Mouse (Mus musculus) forebrain, embryonic 13.5 days (tissue): ENCODE data around the gene Fam193a. TPM values are rescaled to one million over a fixed set of nuclear protein-coding genes. Genes with fewer than 3 reads are reported as not detected.
A peak's percentile ranks its signal among the peaks of the same experiment; 100 is the strongest.

Source experiments
- ATAC-seq: fragments of 200-750 bp; cut with Nextera tagmentation; 2 replicates; pipeline ENCODE4 v1.8.0; 2017
- H3K27ac ChIP-seq: fragments of 300-500 bp; sonication (generic); 2 replicates; pipeline ENCODE4 v1.5.1; 2015; ENCODE audit warnings: inconsistent platforms, mild to moderate bottlenecking, moderate library complexity
- H3K27me3 ChIP-seq: fragments of 300-500 bp; sonication (generic); 2 replicates; pipeline ENCODE4 v1.6.1; 2015; ENCODE audit warnings: mild to moderate bottlenecking, inconsistent platforms
- H3K36me3 ChIP-seq: fragments of 300-500 bp; sonication (generic); 2 replicates; pipeline ENCODE4 v1.6.1; 2015; ENCODE audit warnings: mild to moderate bottlenecking, inconsistent platforms; ENCODE audit not compliant: poor library complexity, severe bottlenecking
- H3K4me1 ChIP-seq: fragments of 300-500 bp; sonication (generic); 2 replicates; pipeline ENCODE4 v1.6.1; 2015; ENCODE audit warnings: inconsistent platforms
- H3K4me2 ChIP-seq: fragments of 300-500 bp; sonication (generic); 2 replicates; pipeline ENCODE4 v1.6.1; 2015; ENCODE audit warnings: inconsistent platforms, mild to moderate bottlenecking, moderate library complexity
- H3K4me3 ChIP-seq: fragments of 300-500 bp; sonication (generic); 2 replicates; pipeline ENCODE4 v1.5.1; 2015; ENCODE audit warnings: mild to moderate bottlenecking, inconsistent platforms
- H3K9ac ChIP-seq: fragments of 300-500 bp; sonication (generic); 2 replicates; pipeline ENCODE4 v1.6.1; 2015; ENCODE audit warnings: mild to moderate bottlenecking, inconsistent platforms
- H3K9me3 ChIP-seq: fragments of 300-500 bp; sonication (generic); replicated peaks from 2 replicates; pipeline ENCODE4 v1.6.1; 2016; ENCODE audit warnings: inconsistent platforms
- WGBS: fragments of 180-500 bp; shearing (Covaris S2); methylation state at CpG from one replicate; pipeline ENCODE4 v1.1.7; 2015; 5-methylcytosine and 5-hydroxymethylcytosine counted together
- polyA plus RNA-seq: library from polyadenylated mRNA; unstranded; fragments of >200 nt; fragmentation: Nextera tagmentation; extraction: Ambion mirVana; gene quantifications from 2 replicates; pipeline ENCODE4 v1.2.1, GENCODE M21; 2015

The Fam193a gene
- polyA plus RNA-seq, 1 experiment from 2014 or later: 19.3 TPM

GRCm38 (mm10) chr5:34514218-34514566, 144.5 kb downstream of the Fam193a start:
- Histone ChIP-seq H3K4me2 (peak overlapping the region; percentile 92), H3K36me3 (no peaks in the 10 kb centered on the region), H3K9me3 (no peaks in the 10 kb centered on the region), H3K27ac (no peak overlapping the region), H3K4me3 (peak overlapping the region; percentile 62), H3K4me1 (peaks cover 14% of the 10 kb centered on the region; the same call in 1 of the 2 replicates), H3K27me3 (peaks cover 14% of the 10 kb centered on the region), H3K9ac (0 out of 2 replicates have a peak overlapping the region, but pooled peaks have one; percentile 69)
- no peak for ATAC-seq
- 25% methylated on average over 7 of the region's 7 CpGs for WGBS

- Histone ChIP-seq H3K4me2 (no peak overlapping the region), H3K4me1 (peaks cover 14% of the 10 kb centered on the region; the same call in 1 of the 2 replicates), H3K27me3 (peaks cover 14% of the 10 kb centered on the region), H3K9me3 (no peaks in the 10 kb centered on the region), H3K27ac (no peak overlapping the region), H3K9ac (no peak overlapping the region), H3K36me3 (no peaks in the 10 kb centered on the region), H3K4me3 (no peak overlapping the region)
- ATAC-seq: no peak
Measured at GRCm38 (mm10) chr5:34515096-34515495, 145.4 kb downstream of the Fam193a start.

- no peaks in the 10 kb centered on the region for H3K9me3 ChIP-seq
- no peak for ATAC-seq
- no peak overlapping the region for H3K4me3 ChIP-seq
- H3K4me1 ChIP-seq: peaks cover 13% of the 10 kb centered on the region; the same call in 1 of the 2 replicates
- H3K27me3 ChIP-seq: peaks cover 6% of the 10 kb centered on the region
- H3K9ac ChIP-seq: no peak overlapping the region
- no peak overlapping the region for H3K4me2 ChIP-seq
- H3K36me3 ChIP-seq: no peaks in the 10 kb centered on the region
- WGBS: 28% methylated on average over 3 of the region's 3 CpGs
- H3K27ac ChIP-seq: no peak overlapping the region
Measured at GRCm38 (mm10) chr5:34517913-34518312, 148.2 kb downstream of the Fam193a start.

GRCm38 (mm10) chr5:34519389-34519910, 149.7 kb downstream of the Fam193a start:
- Histone ChIP-seq H3K4me2 (no peak overlapping the region), H3K4me1 (no peaks in the 10 kb centered on the region), H3K4me3 (no peak overlapping the region), H3K36me3 (no peaks in the 10 kb centered on the region), H3K27ac (no peak overlapping the region), H3K27me3 (peaks cover 6% of the 10 kb centered on the region; the same call in 1 of the 2 replicates), H3K9ac (no peak overlapping the region), H3K9me3 (no peaks in the 10 kb centered on the region)
- ATAC-seq: no peak
- 78% methylated on average over 9 of the region's 9 CpGs for WGBS

- Histone ChIP-seq H3K27ac (no peak overlapping the region), H3K9me3 (no peaks in the 10 kb centered on the region), H3K4me1 (0 out of 2 replicates have a peak, but pooled peaks cover 1% of the 10 kb centered on the region), H3K4me2 (no peak overlapping the region), H3K36me3 (no peaks in the 10 kb centered on the region), H3K27me3 (peaks cover 8% of the 10 kb centered on the region; the same call in 1 of the 2 replicates), H3K9ac (no peak overlapping the region), H3K4me3 (no peak overlapping the region)
- 78% methylated on average over 11 of the region's 11 CpGs for WGBS
- ATAC-seq: no peak
Measured at GRCm38 (mm10) chr5:34520458-34521209, 150.9 kb downstream of the Fam193a start.

GRCm38 (mm10) chr5:34521337-34521736, 151.6 kb downstream of the Fam193a start:
- Histone ChIP-seq H3K27ac (no peak overlapping the region), H3K4me2 (no peak overlapping the region), H3K27me3 (peaks cover 11% of the 10 kb centered on the region), H3K36me3 (no peaks in the 10 kb centered on the region), H3K4me1 (peaks cover 6% of the 10 kb centered on the region; the same call in 1 of the 2 replicates), H3K4me3 (no peak overlapping the region), H3K9me3 (no peaks in the 10 kb centered on the region), H3K9ac (no peak overlapping the region)
- 89% methylated on average over 3 of the region's 3 CpGs for WGBS
- no peak for ATAC-seq

- no peak overlapping the region for H3K4me2 ChIP-seq
- no peak overlapping the region for H3K4me3 ChIP-seq
- no peak overlapping the region for H3K9ac ChIP-seq
- H3K27ac ChIP-seq: no peak overlapping the region
- peaks cover 6% of the 10 kb centered on the region; the same call in 1 of the 2 replicates for H3K4me1 ChIP-seq
- H3K9me3 ChIP-seq: no peaks in the 10 kb centered on the region
- 61% methylated on average over 4 of the region's 4 CpGs for WGBS
- peaks cover 22% of the 10 kb centered on the region for H3K27me3 ChIP-seq
- H3K36me3 ChIP-seq: no peaks in the 10 kb centered on the region
- ATAC-seq: no peak
Measured at GRCm38 (mm10) chr5:34523958-34524485, 154.3 kb downstream of the Fam193a start.

GRCm38 (mm10) chr5:34524511-34524910, 154.8 kb downstream of the Fam193a start:
- H3K9me3 ChIP-seq: no peaks in the 10 kb centered on the region
- H3K9ac ChIP-seq: no peak overlapping the region
- H3K4me2 ChIP-seq: no peak overlapping the region
- peaks cover 22% of the 10 kb centered on the region for H3K27me3 ChIP-seq
- peaks cover 6% of the 10 kb centered on the region; the same call in 1 of the 2 replicates for H3K4me1 ChIP-seq
- H3K27ac ChIP-seq: no peak overlapping the region
- no peak for ATAC-seq
- no peak overlapping the region for H3K4me3 ChIP-seq
- no peaks in the 10 kb centered on the region for H3K36me3 ChIP-seq

GRCm38 (mm10) chr5:34525663-34526476, 156.1 kb downstream of the Fam193a start, which contains the start of gene Sh3bp2:
Gene Sh3bp2 (plus strand): TSS chr5:34525838.
- H3K4me2 ChIP-seq: peak within 1 kb of the TSS; percentile 73
- no peaks in the 10 kb centered on the region for H3K9me3 ChIP-seq
- peak within 1 kb of the TSS; percentile 61 for H3K9ac ChIP-seq
- H3K27ac ChIP-seq: no peak within 1 kb of the TSS
- peaks cover 22% of the 10 kb centered on the region for H3K27me3 ChIP-seq
- ATAC-seq: peak; percentile 93
- H3K36me3 ChIP-seq: no peaks in the 10 kb centered on the region
- H3K4me3 ChIP-seq: peak within 1 kb of the TSS; percentile 44
- H3K4me1 ChIP-seq: peaks cover 6% of the 10 kb centered on the region; the same call in 1 of the 2 replicates
- 3% methylated on average over 38 of the region's 38 CpGs for WGBS

GRCm38 (mm10) chr5:34526477-34526775, 156.7 kb downstream of the Fam193a start:
- Histone ChIP-seq H3K9me3 (no peaks in the 10 kb centered on the region), H3K9ac (no peak overlapping the region), H3K36me3 (no peaks in the 10 kb centered on the region), H3K27me3 (peaks cover 22% of the 10 kb centered on the region), H3K4me1 (peaks cover 6% of the 10 kb centered on the region; the same call in 1 of the 2 replicates), H3K4me3 (no peak overlapping the region), H3K4me2 (peak overlapping the region; percentile 73), H3K27ac (no peak overlapping the region)
- WGBS: 32% methylated on average over 5 of the region's 5 CpGs
- ATAC-seq: no peak

GRCm38 (mm10) chr5:34527352-34527751, 157.6 kb downstream of the Fam193a start:
- H3K27ac ChIP-seq: no peak overlapping the region
- WGBS: 84% methylated on average over 2 of the region's 2 CpGs
- no peak overlapping the region for H3K4me2 ChIP-seq
- no peak for ATAC-seq
- no peaks in the 10 kb centered on the region for H3K9me3 ChIP-seq
- H3K27me3 ChIP-seq: peaks cover 22% of the 10 kb centered on the region
- H3K36me3 ChIP-seq: no peaks in the 10 kb centered on the region
- peaks cover 6% of the 10 kb centered on the region; the same call in 1 of the 2 replicates for H3K4me1 ChIP-seq
- no peak overlapping the region for H3K4me3 ChIP-seq
- no peak overlapping the region for H3K9ac ChIP-seq

GRCm38 (mm10) chr5:34528724-34529123, 159.0 kb downstream of the Fam193a start:
- H3K36me3 ChIP-seq: no peaks in the 10 kb centered on the region
- no peak overlapping the region for H3K27ac ChIP-seq
- 81% methylated on average over 5 of the region's 5 CpGs for WGBS
- peaks cover 22% of the 10 kb centered on the region for H3K27me3 ChIP-seq
- H3K4me3 ChIP-seq: no peak overlapping the region
- H3K9me3 ChIP-seq: no peaks in the 10 kb centered on the region
- no peak overlapping the region for H3K9ac ChIP-seq
- H3K4me2 ChIP-seq: no peak overlapping the region
- no peak for ATAC-seq
- peaks cover 6% of the 10 kb centered on the region; the same call in 1 of the 2 replicates for H3K4me1 ChIP-seq
